Mouse (Mus musculus): ENCODE results near the gene Zfp112. TPM values are rescaled to one million over a fixed set of nuclear protein-coding genes. Genes with fewer than 3 reads are reported as not detected.

Gene Zfp112
- total and polyA plus RNA-seq, 3 experiments: 0.50 to 0.84 TPM; not detected in 1

GRCm38 (mm10) chr7:24113001-24113400 is 887 bp downstream of the Zfp112 start:
- H3K4me3 ChIP-seq (ENCODE audit: control insufficient read depth in 1 of 2, insufficient read depth in 1 of 2, low read depth in 2 of 2, low read length in 2 of 2): no peak overlapping the region
- no peak overlapping the region for H3K9ac ChIP-seq (ENCODE audit: control insufficient read depth, low read depth, low read length, poor library complexity, severe bottlenecking)
- H3K27ac ChIP-seq (ENCODE audit: control insufficient read depth, low read depth, low read length): no peak overlapping the region
- TF ChIP-seq TCF12 (IDR thresholded peaks at IDR 0.05; ENCODE audit: low read depth, low read length): no peak
- TF ChIP-seq ZKSCAN1 (IDR thresholded peaks at IDR 0.05; ENCODE audit: low read depth, low read length): no peak
- TF ChIP-seq KAT2A (conservative IDR thresholded peaks at IDR 0.05; ENCODE audit: low read depth, low read length): no peak
- TF ChIP-seq CTCF (IDR thresholded peaks at IDR 0.05 in 2 of 3, conservative IDR thresholded peaks at IDR 0.05 in 1 of 3; ENCODE audit: control insufficient read depth in 1 of 3, insufficient read depth in 1 of 3, low read depth in 2 of 3, low read length in 3 of 3, poor library complexity in 1 of 3, severe bottlenecking in 1 of 3): no peak
- no peak for TF ChIP-seq JUND (IDR thresholded peaks at IDR 0.05; ENCODE audit: low read depth, low read length)
- TF ChIP-seq POLR2AphosphoS2 (IDR thresholded peaks at IDR 0.05; ENCODE audit: low read length): no peak
- TF ChIP-seq GATA1 (IDR thresholded peaks at IDR 0.05; ENCODE audit: low read depth, low read length): no peak
- no peak for TF ChIP-seq ZC3H11A (IDR thresholded peaks at IDR 0.05; ENCODE audit: low read depth, low read length)
- TF ChIP-seq MAX (IDR thresholded peaks at IDR 0.05; ENCODE audit: low read length): no peak
- no peak for TF ChIP-seq MAZ (IDR thresholded peaks at IDR 0.05; ENCODE audit: low read depth, low read length)
- no peak for TF ChIP-seq MYC (IDR thresholded peaks at IDR 0.05; ENCODE audit: low read depth, low read length)
- no peaks in the 10 kb centered on the region for H3K36me3 ChIP-seq (ENCODE audit: control insufficient read depth in 1 of 2, insufficient read depth in 2 of 2, low read length in 2 of 2)
- no peaks in the 10 kb centered on the region for H3K9me3 ChIP-seq (replicated peaks; ENCODE audit: insufficient read depth, low read length)
- H3K79me2 ChIP-seq (ENCODE audit: control insufficient read depth, insufficient read depth, low read length, poor library complexity): no peaks in the 10 kb centered on the region
- no peak for DNase-seq (ENCODE audit: low read depth, low spot score)
- no peaks in the 10 kb centered on the region for H3K27me3 ChIP-seq (ENCODE audit: control insufficient read depth in 1 of 2, insufficient read depth in 2 of 2, low read length in 2 of 2)
- no peaks in the 10 kb centered on the region for H3K4me1 ChIP-seq (ENCODE audit: control insufficient read depth in 1 of 2, insufficient read depth in 2 of 2, low read length in 2 of 2)

DNA sequence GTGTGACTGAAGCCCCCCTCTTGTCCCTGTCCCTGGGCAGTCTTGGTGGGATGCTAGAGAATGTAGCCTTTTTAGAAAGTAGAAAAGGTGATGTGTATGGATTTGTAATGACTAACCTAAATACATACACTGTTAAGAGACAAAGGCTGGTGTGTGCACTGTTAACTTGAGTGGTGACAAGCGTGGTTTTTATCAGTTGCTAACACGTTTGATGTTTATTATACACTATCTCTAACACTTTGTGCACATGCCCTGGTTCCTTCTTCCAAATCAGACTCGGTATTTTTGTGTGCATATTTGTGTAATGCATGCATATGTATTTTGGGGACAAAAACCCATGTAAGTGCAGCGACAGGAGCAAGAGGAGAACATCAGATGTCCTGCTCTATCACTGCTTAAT is 4.5 kb downstream of the Zfp112 start:
- H3K27me3 ChIP-seq (ENCODE audit: control insufficient read depth in 1 of 2, insufficient read depth in 2 of 2, low read length in 2 of 2): no peaks in the 10 kb centered on the region
- no peak overlapping the region for H3K27ac ChIP-seq (ENCODE audit: control insufficient read depth, low read depth, low read length)
- H3K36me3 ChIP-seq (ENCODE audit: control insufficient read depth in 1 of 2, insufficient read depth in 2 of 2, low read length in 2 of 2): no peaks in the 10 kb centered on the region
- DNase-seq (ENCODE audit: low read depth, low spot score): peak; percentile 56
- H3K4me1 ChIP-seq (ENCODE audit: control insufficient read depth in 1 of 2, insufficient read depth in 2 of 2, low read length in 2 of 2): no peaks in the 10 kb centered on the region
- H3K9me3 ChIP-seq (replicated peaks; ENCODE audit: insufficient read depth, low read length): no peaks in the 10 kb centered on the region
- no peak for TF ChIP-seq CTCF (IDR thresholded peaks at IDR 0.05 in 2 of 3, conservative IDR thresholded peaks at IDR 0.05 in 1 of 3; ENCODE audit: control insufficient read depth in 1 of 3, insufficient read depth in 1 of 3, low read depth in 2 of 3, low read length in 3 of 3, poor library complexity in 1 of 3, severe bottlenecking in 1 of 3)
- TF ChIP-seq JUND (IDR thresholded peaks at IDR 0.05; ENCODE audit: low read depth, low read length): no peak
- TF ChIP-seq E2F4 (IDR thresholded peaks at IDR 0.05; ENCODE audit: borderline replicate concordance, low read depth, low read length): no peak
- TF ChIP-seq POLR2AphosphoS2 (IDR thresholded peaks at IDR 0.05; ENCODE audit: low read length): no peak
- peak; percentile 63; the same call in 1 of the 2 replicates for TF ChIP-seq BHLHE40 (IDR thresholded peaks at IDR 0.05; ENCODE audit: borderline replicate concordance, low read depth, low read length)
- TF ChIP-seq GATA1 (IDR thresholded peaks at IDR 0.05; ENCODE audit: low read depth, low read length): peak; percentile 57
- TF ChIP-seq MYB (IDR thresholded peaks at IDR 0.05; ENCODE audit: low read depth, low read length): no peak
- TF ChIP-seq KAT2A (conservative IDR thresholded peaks at IDR 0.05; ENCODE audit: low read depth, low read length): no peak
- TF ChIP-seq ZNF384 (IDR thresholded peaks at IDR 0.05; ENCODE audit: low read depth, low read length): no peak
- TF ChIP-seq NRF1 (IDR thresholded peaks at IDR 0.05; ENCODE audit: insufficient read depth, low read depth, low read length, poor library complexity, severe bottlenecking): no peak
- TF ChIP-seq ZC3H11A (IDR thresholded peaks at IDR 0.05; ENCODE audit: low read depth, low read length): no peak
- no peak for TF ChIP-seq MEF2A (IDR thresholded peaks at IDR 0.05; ENCODE audit: extremely low read depth, insufficient replicate concordance, low read depth, low read length, poor library complexity, severe bottlenecking)
- no peak for TF ChIP-seq USF2 (IDR thresholded peaks at IDR 0.05; ENCODE audit: borderline replicate concordance in 1 of 2, insufficient read depth in 1 of 2, low read depth in 1 of 2, low read length in 2 of 2)
- TF ChIP-seq TCF12 (IDR thresholded peaks at IDR 0.05; ENCODE audit: low read depth, low read length): peak; percentile 62; the same call in 1 of the 2 replicates
- TF ChIP-seq TAL1 (IDR thresholded peaks at IDR 0.05; ENCODE audit: low read length): peak; percentile 38
- TF ChIP-seq MAX (IDR thresholded peaks at IDR 0.05; ENCODE audit: low read length): no peak
- TF ChIP-seq RCOR1 (IDR thresholded peaks at IDR 0.05; ENCODE audit: low read depth, low read length): 0 out of 2 replicates have a peak, but pooled peaks have one; percentile 11
- no peak for TF ChIP-seq ETS1 (IDR thresholded peaks at IDR 0.05; ENCODE audit: low read depth, low read length)
- no peak for TF ChIP-seq SIN3A (IDR thresholded peaks at IDR 0.05; ENCODE audit: low read length)
- TF ChIP-seq EP300 (IDR thresholded peaks at IDR 0.05; ENCODE audit: low read depth in 1 of 2, low read length in 2 of 2): peak; percentile 58 to 67
- TF ChIP-seq ELF1 (IDR thresholded peaks at IDR 0.05; ENCODE audit: low read depth, low read length): no peak
- no peak for TF ChIP-seq POLR2AphosphoS5 (IDR thresholded peaks at IDR 0.05; ENCODE audit: borderline replicate concordance, low read depth, low read length)
- no peak overlapping the region for H3K9ac ChIP-seq (ENCODE audit: control insufficient read depth, low read depth, low read length, poor library complexity, severe bottlenecking)
- H3K79me2 ChIP-seq (ENCODE audit: control insufficient read depth, insufficient read depth, low read length, poor library complexity): no peaks in the 10 kb centered on the region
- no peak overlapping the region for H3K4me3 ChIP-seq (ENCODE audit: control insufficient read depth in 1 of 2, insufficient read depth in 1 of 2, low read depth in 2 of 2, low read length in 2 of 2)
